Mouse (Mus musculus) megakaryocyte progenitor cell, adult 5-6 weeks (primary cell): Measurements from ENCODE around the gene Jak3. TPM values are rescaled to one million over a fixed set of nuclear protein-coding genes. Genes with fewer than 3 reads are reported as not detected.

ENCODE experiments used
- ATAC-seq: replicated peaks from 2 replicates; pipeline ENCODE4 v1.8.0; 2016; ENCODE audit warnings: mild to moderate bottlenecking, moderate TSS enrichment, inconsistent platforms; ENCODE audit not compliant: poor library complexity
- total RNA-seq, 2 experiments: library from RNA; stranded (forward) in 1 of 2; stranded (reverse) in 1 of 2; fragments of 157-497, 149-512 nt in 1 of 2; fragments of 200-1000 nt in 1 of 2; gene quantifications; 2 replicates each; pipeline versions ENCODE4 v1.2.3 to v1.2.4; 2015 to 2017

Jak3 gene
- total RNA-seq (2015) (9.3 and 11.8 TPM in 2 replicates), total RNA-seq (2017) (7.7 and 9.9 TPM in 2 replicates)

DNA sequence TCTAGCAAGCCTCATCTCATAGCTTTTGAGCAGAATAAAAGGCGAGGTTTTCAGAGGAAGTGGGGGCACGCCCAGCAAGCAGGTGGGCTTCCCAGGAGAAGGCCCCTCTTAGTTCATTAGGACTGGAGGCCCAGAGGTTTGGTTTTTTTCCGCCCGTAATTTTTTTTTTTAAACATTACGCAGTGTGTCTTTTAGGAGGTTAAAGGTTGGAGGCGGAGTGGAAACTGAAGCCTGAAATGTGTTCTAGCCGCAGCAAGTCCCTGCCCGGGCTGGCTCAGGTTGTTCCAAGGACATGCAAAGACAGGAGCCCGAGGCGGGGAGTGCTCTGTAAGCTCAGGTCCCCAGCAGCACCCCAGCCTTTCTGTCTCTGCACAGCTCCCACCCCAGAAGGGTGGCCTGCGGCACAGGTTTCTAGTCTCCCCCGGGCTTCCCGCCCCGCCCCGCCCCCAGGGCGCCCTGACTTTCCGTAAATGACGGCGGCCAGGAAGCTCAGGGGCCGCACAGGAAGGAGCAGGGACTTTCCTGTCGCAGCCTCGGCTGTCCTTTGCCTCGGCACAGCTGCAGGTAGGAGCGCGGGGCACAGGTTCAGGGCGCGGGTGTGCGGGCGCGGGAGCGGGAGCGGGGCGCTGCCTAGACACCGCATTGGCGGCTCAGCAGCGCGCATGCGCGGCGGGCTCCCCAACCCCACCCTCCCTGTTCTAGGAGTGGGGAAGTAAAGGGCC lies at the start of gene Jak3:
TSS of gene Jak3 (plus strand) at position 277 of the 722 bp plus-strand sequence.
- peak; percentile 55 for ATAC-seq

DNA sequence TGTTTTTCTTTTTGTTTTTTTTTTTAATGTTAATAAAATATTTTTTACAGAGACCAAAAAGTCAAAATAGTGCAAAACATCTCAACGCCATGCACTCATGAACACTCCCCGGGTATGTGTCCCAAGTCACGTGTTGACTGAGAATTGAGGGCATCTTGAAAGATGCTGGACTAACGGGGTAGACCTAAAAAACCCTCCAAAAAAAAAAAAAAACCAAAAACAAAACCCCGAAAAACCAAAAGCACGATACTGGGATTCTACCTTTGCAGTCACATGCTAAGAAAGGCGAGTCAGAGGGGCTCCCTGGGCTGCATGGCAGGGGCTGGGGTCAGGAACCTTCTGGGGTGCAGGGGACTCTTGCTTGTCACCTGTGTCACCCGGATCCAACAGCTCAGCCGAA lies 49.3 kb upstream of the Jak3 start:
- ATAC-seq: no peak

DNA sequence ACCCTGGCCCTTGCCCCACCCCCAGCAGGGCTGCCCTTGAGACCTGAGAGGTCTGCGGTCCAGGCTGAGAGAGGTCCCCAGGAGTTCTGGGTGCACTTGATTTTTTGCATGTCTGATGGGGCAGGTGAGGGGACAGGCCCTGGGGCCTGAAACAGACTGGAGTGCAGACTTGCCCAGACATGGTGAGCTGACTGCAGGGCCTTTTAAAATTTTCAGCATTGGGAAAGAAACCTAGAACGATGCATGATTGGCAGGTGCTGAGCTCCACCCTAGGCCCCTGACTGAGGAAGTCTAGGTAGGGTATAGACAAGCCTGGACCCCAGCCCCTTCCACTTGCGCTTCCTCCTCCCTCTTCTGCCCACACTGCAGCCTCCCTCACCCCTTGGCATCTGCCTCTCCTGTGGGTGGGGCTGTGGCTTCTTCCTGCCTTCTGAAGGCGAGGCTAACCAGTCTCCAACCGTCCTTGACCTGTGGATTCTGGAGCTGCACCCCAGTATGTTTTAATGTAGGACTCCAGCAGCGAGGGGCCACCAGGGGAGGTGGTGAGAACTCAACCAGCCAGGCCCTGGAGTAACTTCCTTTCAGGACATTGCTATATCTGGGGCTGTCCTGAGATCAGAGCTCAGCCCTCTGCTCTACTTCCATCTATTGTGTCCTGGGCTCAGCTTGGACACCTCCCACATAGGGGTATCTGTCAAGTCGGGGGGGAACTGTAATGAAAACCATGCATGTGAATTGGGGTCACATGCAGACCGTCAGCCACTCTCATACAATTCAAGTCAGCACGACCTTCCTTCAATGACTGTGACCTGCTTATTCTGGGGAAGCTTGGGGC lies 48.6 kb upstream of the Jak3 start:
- ATAC-seq: peak; percentile 13; the same call in 1 of the 2 replicates

DNA sequence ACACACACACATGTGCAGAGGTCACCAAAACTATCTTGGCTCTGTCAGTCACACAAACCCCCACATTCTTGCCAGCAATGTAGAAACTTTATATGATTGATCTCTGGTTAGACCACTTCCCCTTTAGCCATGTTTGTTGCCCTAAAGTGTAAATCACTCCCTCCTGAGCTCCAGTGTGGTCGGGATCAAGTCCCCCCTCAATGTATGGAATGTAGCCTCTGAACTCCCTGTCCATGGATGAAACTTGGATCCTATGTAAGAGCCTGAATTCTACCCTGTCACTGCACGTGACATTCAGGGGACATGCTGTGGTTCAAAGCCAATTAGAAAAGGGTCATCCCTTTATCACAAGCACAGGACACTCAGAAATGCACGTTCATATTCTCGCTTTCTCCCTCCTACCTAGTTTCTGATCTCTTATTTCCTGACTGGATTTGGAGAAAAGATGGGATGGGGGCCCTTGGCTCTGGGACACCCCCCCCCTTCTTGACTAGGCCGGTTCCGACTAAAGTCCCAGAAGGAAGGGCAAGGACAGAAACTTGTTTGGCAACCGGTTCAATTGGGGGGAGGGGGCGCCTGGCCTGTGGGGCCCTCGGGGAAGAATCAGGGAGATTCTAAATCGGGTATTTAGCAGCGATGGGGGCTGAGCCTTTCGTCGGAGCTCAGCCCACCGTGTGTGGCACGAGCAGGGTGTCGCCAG lies 47.5 kb upstream of the Jak3 start:
- peak; percentile 8; the same call in 1 of the 2 replicates for ATAC-seq

DNA sequence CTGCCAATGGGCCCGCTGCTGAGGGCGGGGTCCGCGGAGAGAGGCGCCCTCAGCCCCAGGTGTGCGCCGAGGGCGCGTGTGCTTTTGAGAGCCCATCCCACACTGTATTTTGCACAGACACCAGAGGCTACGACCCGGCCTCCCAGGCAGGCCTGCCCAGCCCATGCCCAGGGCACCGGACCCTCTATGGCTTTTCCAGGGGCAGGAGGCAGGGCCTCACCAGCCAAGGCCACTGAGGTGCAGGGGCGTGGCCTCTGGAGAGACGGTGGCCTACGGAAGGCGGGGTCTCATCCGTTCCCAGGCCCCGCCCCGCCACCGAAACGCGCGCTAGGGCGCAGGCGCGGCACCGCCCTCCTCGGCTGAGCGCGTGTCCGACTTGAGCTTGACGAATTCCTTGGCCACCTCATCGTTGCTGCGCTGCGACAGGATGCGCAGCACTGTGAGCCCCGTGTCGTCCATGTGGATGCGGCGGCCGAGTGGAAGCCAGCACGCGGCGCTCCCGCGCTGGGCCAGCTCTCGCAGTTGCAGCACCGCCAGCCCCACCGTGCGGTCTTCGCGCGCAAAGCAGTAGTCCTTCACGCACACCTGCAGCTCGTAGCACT lies 46.9 kb upstream of the Jak3 start:
- peak; percentile 71 for ATAC-seq

DNA sequence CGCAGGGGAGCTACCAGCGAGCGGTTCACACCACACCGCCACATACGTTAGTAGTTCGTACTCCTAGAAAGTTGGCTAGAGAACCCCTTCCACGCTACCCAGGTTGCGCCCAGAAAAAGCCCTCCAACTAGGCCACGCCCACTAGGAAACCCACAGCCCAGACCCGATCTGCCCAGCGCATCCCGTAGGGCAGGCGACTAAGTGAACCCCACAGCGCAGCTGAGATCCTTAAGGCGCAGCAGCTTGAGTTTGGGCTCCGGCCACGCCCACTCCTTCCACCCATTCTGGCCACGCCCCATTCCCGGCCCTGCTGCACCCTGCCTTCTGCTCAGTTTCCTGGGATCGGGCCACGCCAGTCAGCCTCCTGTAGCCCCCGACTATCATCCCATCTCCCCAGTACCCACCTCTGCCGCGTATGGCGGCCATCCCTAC lies 46.3 kb upstream of the Jak3 start:
- ATAC-seq: peak; percentile 18

DNA sequence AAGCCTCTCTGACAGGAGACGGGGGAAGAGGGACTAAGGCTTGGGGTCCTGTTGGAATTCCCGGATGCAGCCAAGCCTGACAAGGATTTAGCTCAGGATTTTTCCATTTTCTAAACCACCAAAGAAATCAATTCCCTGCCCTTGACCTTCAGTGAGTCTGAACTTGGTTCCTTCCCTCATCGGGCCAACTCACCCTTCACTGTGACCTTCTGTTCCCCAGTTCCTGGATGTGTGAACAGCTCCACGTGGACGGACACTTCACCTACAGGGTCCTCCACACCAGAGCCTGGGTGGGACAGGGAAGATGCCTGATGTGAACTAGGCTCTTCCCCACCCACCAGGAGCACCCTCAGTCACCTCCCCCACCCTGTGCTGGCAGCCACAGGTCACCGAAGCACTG lies 45.3 kb upstream of the Jak3 start:
- no peak for ATAC-seq

DNA sequence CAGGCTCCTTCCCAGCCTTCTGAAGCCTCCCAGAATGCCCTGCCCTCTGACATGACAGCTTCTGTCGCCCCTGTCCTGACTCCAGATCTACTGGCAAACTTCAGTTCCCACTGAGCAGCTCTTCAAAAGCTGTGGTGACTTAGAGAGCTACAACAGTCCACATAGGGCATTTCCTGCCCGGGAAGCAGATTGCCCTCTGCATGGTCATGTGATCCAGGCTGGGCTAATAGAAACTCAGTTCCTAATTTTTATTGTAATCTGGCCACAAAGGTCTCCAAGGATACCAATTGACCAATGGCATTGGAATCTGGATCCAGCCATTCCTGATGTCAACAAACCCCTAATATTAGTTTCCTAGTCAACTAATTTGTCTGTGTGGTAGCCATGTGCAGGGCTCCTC lies 44.2 kb upstream of the Jak3 start:
- ATAC-seq: no peak

DNA sequence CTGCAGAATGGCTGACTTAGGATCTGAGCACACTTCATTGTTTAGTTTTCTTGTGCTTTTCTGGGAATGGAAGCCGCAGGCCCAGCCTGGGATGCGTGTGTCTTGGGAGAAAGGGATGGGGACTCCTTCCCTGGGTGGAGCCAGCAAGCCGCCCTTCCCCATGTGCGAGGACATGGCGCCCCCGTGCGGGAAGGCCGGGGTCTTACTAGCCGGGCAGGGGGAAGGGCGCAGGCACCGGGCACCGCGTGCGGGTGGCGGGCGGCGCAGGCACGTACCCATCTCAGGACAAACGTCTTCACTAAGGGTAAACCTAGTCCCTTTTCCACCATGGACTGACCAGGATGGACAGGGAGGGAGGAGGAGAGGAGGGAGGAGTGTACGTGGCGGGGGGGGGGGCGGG lies 42.9 kb upstream of the Jak3 start:
- ATAC-seq: peak; percentile 46

DNA sequence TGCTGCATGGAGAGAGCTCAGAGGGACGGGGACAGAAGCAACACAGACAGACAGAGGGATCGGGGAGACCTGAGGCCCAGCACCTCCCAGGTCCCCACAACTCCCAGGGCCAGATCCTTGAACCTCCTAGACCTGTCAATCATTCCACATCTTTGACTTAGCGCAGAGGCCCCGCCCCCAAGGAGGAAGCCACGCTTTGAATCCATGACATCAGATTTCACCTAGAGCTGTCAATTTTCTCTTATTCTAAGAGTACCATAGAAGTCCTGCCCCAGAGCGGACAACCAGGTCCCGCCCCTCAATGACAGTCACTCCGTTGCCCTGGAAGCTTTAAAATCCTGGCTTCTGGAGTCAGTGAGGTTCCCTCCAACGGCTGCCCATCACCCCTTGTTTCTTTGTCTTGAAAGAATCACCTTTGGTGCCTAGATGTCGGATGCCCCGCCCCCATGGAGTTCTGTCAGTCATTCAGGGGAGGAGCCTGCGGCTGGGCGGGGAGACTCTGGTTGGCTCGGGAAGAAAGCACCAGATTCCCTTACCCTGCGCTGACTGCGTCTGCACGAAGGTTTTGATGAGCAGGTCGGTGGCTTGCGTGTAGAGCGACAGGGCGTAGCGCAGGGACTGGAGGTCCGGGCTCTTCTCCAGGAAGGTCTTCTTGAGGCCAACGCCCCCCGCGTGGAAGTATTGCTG lies 42.0 kb upstream of the Jak3 start:
- peak; percentile 59 for ATAC-seq

DNA sequence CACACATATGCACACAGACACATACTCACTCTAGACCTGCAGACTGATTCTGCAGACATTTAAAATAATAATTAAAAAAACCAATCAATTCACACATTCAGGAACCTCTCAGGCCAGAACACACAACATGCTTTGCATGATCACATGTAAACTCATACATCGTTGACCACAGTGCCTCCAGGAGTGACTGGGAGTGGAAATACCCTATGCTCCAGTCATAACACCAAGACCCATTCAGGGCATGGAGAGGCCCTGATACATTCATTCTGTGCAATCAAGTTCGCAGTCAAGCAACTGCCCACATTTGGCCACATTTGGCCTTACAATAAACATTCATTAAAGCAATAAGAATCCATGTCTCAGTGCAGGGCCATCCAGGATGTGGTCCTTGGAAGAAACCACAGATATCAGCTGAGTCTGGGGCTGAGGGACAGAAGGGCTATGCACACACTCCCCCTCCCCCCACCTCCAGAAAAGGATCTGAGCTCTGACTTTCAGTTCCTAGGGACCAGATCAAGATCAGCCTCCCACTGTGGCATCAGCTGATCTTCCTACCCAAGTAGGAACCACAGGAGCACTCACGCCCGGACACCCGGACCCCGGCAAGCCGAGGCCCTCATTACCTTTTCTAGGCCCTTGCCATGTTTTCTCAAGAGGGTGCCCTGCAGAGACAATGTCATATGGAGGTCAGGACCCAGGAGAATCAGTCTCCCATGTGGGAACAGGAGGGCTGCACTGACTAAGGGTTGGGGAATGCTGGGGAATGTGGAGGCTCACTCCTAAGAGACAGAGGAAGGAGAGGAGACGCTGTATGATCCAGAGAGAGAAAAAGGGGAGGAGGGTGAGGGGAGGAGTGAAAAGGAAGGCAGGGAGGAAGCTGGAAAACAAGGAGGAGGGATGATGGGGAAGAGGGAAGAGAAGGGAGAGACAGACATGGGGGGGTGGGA lies 38.7 kb upstream of the Jak3 start:
- ATAC-seq: no peak

DNA sequence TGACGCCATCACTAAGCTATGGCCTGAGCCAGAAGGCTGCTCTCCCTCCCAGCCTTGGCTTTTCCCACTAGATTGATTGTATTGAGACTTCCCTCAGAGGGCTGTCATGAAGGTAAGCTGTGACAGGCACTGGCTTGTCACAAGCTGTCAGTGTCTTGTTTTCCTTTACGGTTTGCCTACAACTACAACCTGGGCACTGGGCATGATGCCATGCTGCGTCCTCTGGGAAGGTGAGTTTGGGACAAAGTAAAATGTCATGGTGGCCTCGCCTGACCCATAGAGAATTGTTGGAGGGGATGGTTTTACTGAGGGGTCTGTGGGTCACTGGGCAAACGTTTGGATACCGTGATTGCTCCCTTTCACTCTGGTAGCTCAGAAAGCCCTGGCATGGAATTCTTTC lies 37.8 kb upstream of the Jak3 start:
- no peak for ATAC-seq

DNA sequence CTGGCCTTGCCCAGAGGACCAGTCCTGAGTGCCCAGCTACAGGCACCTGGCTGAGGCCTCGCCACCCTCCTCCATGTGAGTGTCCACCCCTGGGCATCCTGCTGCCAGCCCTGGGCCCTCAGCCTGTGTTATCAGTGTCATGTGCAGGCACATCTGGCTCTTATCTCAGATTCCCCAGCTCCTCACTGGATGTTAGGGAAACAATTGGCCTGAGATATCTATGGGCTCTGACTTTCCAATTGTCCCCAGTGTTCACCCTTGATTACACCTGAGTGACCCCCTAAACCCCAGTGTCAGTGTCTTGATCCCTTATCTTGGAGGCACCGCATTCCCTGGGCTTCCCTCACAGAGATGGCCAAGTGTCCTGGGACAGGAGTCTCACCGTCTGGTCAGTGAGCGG lies 36.8 kb upstream of the Jak3 start:
- no peak; the same call in 1 of the 2 replicates for ATAC-seq

DNA sequence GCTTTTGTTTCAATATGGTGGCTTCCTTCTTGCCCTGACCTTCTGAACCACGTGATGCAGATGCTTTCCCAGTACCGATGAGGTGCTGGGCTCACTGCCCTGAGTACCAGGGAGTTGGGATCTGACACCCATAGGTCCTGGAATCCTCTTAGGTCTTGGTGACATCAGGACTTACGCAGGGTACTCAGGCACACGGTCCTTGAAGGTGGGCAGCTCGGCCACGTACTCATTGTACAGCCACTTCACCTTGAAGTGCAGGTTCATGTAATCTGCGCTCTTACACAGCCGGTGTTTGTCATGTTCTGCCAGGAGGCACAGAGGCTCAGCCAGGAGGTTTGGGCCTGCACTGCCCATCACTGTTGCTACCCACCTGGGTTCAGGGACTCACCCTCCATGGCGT lies 30.6 kb upstream of the Jak3 start:
- no peak for ATAC-seq

DNA sequence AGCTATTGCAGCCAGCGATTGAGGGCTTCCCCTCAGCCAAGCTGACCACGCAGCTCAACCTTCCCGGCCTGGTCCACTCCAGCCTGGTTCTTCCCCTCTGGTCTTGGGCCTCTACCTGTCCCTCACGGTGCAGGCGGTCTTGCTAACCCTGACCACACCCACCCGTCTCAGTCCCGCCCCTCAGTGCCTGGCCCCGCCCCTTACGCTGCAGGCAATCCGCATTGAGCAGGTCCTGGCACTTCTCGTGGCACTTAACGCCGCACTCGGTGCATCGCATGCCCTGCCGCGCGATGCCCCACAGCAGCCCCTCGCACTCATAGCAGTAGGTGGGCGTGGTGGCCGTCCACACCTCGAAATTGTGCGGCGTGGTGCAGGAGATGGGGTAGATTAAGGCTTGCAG lies 21.5 kb upstream of the Jak3 start:
- peak; percentile 83 for ATAC-seq

DNA sequence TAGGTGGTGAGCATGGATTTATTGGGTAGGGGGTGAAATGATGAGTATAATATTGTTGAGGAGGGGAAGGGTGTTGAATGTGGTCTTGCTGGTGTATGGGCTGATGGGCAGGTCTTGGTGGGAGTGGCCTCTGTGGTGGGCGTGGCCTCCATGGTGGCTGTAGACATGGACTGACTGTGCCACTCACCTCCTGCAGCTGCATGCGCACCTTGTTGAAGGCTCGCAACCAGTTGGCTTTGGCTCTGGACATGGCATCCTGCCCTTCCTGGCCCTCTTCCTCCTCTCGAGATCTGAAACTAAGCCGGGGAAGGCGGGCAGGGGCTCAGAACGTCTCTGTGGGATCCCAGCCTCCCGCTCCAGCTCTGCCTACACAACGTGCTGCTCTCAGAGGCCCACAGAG lies 18.3 kb upstream of the Jak3 start:
- peak; percentile 20; the same call in 1 of the 2 replicates for ATAC-seq

DNA sequence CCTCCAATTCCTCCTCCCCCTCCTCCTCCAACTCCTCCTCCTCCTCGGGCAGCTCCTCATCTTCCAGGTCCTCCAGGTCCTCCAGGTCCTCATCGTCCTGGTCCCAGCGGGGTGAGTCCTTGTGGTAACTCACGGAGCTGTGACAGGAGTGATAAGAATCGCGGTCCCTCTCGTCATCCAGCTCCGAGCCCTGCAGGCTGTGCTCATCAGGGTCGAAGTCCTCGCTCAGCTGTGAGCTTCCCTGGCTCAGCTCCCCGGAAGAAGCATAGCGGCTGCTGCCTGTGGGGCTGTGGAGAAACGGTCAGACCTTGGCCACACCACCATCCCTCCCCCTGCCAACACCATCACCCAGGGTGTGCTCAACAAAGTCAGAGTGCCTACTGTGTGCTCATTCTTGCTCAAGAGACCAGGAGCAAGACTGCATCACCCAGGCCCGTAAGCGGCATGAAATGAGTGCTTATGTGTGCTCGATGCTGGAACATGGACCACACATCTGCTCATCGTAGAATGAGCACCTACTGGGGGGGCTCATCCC lies 17.5 kb upstream of the Jak3 start:
- 0 out of 2 replicates have a peak, but pooled peaks have one; percentile 7 for ATAC-seq

DNA sequence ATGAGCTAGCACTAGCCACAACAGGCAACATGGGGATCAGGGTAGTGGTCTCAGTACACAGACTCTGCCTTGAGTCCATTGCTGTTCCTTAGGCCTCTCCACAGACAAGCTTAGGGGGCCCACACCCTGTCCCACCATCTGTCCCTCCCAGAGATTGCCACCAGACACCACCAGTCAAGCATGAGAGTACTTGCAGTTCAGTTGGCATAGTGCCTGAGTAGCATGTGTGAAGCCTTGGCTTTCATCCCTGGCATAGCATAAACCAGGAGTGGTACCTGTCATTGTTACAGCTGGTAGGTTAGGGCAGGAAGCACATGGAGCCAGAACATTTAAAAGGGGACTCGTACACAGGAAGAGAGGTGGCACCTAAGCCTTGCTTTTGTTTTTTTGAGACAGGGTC lies 16.3 kb upstream of the Jak3 start:
- ATAC-seq: no peak
